Mouse (Mus musculus): ENCODE data around the gene Usp37. TPM values are rescaled to one million over a fixed set of nuclear protein-coding genes. Genes with fewer than 3 reads are reported as not detected.
A peak's percentile ranks its signal among the peaks of the same experiment; 100 is the strongest.

Gene Usp37
- polyA plus RNA-seq (2014; fragmentation: Nextera tagmentation; extraction: Ambion mirVana), result 28.8 and 32.3 TPM in 2 replicates

GRCm38 (mm10) chr1:74544184-74544583 is at the start of gene Usp37:
Gene Usp37 (minus strand): TSS chr1:74544284.
- ATAC-seq (replicated peaks; ENCODE audit: low FRiP score) (no peak), DNase-seq (ENCODE audit: low spot score) (no peak)
- Histone ChIP-seq H3K4me1 (replicated peaks; ENCODE audit: control insufficient read depth, insufficient read depth, low read length) (no peaks in the 10 kb centered on the region), H3K27ac (ENCODE audit: low read depth, low read length) (no peak within 1 kb of the TSS), H3K4me3 (ENCODE audit: low read depth, low read length) (no peak within 1 kb of the TSS), H3K9ac (ENCODE audit: low read depth, low read length) (no peak within 1 kb of the TSS), H3K9me3 (ENCODE audit: control insufficient read depth, low read length) (no peaks in the 10 kb centered on the region), H3K4me2 (no peak within 1 kb of the TSS), H3K36me3 (ENCODE audit: control insufficient read depth, insufficient read depth, low read length) (no peaks in the 10 kb centered on the region), H3K27me3 (replicated peaks; ENCODE audit: control insufficient read depth, insufficient read depth, low read length) (peaks cover 4% of the 10 kb centered on the region)
- 79% methylated on average over 4 of the region's 4 CpGs for WGBS

DNA sequence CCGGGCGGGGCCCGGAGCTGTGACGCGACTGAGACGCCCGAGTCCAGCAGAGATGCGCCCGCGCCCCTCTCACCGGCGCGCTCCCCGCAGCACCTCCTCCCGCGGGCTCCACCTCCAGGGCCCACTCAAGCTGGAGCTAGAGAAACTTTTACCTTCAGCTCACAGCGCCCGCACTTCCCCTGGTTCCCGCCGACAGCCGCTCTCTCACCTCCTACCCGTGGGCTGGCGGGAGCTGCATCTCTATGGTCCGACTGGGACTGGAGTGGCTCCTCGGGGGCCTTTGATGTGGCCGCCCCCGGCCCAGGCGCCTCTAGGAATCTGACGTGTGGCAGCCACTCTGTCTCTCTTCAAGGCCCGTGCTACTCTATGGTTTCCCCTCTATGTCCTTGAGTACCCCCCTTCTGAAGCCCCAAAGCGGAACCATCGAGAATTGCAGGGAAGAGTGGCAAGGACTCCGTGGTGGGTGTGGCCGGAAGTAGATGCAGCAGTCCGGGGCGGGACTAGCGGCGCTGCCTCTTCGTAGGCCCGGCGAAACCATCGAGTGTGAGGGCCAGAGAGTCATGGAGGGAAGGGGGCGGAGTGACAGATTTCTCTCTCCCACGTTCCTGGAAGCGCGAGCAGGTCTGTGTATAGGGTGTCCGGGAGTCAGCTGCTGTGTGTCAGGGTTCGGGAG is 43.8 kb upstream of the Usp37 start, which contains the start of the genes Zfp142 and Bcs1l:
Gene Zfp142 (minus strand): TSS at position 474 of the 673 bp plus-strand sequence.
Gene Bcs1l (plus strand): TSS at position 517 of the 673 bp plus-strand sequence.
- ATAC-seq (replicated peaks; ENCODE audit: low FRiP score), result peak; percentile 96
- Histone ChIP-seq H3K9ac (ENCODE audit: low read depth, low read length) (peak within 1 kb of the TSS; percentile 84), H3K4me2 (peak within 1 kb of the TSS; percentile 98), H3K27me3 (replicated peaks; ENCODE audit: control insufficient read depth, insufficient read depth, low read length) (no peaks in the 10 kb centered on the region), H3K9me3 (ENCODE audit: control insufficient read depth, low read length) (no peaks in the 10 kb centered on the region), H3K36me3 (ENCODE audit: control insufficient read depth, insufficient read depth, low read length) (peaks cover 22% of the 10 kb centered on the region), H3K4me3 (ENCODE audit: low read depth, low read length) (peak within 1 kb of the TSS; percentile 89), H3K4me1 (replicated peaks; ENCODE audit: control insufficient read depth, insufficient read depth, low read length) (peaks cover 17% of the 10 kb centered on the region), H3K27ac (ENCODE audit: low read depth, low read length) (peak within 1 kb of the TSS; percentile 71)
- DNase-seq (ENCODE audit: low spot score), result peak; percentile 98
- WGBS, result under 1% methylated on average over 48 of the region's 48 CpGs

DNA sequence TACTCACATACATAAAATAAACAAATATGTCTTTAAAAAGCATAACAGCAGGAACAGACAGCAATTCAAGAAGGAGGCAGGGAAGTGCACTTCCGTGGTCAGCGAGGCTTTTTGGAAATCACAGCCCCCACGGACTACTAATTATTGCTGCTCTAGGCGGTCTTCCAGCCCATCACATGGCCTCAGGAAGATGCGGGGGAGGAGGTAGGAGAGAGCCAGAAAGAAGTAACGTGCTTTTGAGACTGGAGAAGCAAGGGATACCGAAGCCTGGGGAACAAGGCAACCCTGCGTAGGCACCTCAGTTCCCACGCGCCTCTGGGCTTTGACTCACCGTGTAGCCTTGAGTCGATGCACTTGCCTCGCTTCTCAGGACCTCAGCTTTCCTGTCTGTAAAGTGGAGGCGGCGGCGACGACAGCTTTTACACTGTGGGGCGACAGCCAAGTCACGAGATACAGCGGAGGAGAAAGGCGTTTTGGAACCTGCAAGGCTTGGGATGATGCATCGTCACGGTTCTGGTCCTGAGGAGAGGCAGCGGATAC is 43.2 kb upstream of the Usp37 start:
- peak overlapping the region; percentile 84 for H3K9ac ChIP-seq (ENCODE audit: low read depth, low read length)
- no peaks in the 10 kb centered on the region for H3K9me3 ChIP-seq (ENCODE audit: control insufficient read depth, low read length)
- no peaks in the 10 kb centered on the region for H3K27me3 ChIP-seq (replicated peaks; ENCODE audit: control insufficient read depth, insufficient read depth, low read length)
- no peak for DNase-seq (ENCODE audit: low spot score)
- WGBS, result under 1% methylated on average over 24 of the region's 24 CpGs
- peak overlapping the region; percentile 71 for H3K27ac ChIP-seq (ENCODE audit: low read depth, low read length)
- H3K36me3 ChIP-seq (ENCODE audit: control insufficient read depth, insufficient read depth, low read length), result peaks cover 24% of the 10 kb centered on the region
- no peak for ATAC-seq (replicated peaks; ENCODE audit: low FRiP score)
- peak overlapping the region; percentile 98 for H3K4me2 ChIP-seq
- peak overlapping the region; percentile 89 for H3K4me3 ChIP-seq (ENCODE audit: low read depth, low read length)
- H3K4me1 ChIP-seq (replicated peaks; ENCODE audit: control insufficient read depth, insufficient read depth, low read length), result peaks cover 17% of the 10 kb centered on the region

DNA sequence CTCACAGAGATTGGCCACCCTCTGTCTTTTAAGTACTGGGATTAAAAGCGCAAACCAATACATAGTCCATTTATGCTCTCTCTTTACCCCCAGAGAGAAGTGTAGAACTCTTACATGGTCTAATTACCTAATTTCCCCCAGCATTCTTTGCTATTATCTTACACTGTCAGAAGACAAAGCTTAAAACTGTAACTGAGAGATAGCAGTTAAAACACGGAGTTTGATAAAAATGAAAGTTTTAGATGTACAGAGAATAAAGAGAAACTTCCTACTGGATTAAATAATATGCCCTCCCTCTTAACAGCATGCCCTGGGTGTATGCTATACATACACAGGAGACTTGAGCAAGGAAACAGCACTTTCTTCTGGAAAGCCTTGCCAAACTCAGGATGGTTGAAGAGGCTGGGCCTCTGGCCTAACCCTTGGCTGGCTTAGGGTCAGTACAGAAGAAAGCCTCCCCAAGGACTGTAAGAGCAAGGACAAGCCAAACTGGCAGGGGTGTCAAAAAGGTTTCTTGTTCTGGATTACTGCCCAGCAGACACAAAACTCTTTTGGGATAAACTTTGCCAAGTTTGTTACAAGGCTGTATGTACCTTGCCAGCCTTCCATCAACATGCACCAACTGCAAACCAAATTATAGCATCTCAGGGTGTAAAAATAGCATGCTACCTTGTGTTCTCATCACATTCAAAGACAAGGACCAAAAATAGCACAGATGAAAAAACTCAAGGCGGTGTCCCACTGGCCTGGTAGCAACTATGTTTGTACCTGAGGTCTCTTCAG is 40.7 kb upstream of the Usp37 start:
- Histone ChIP-seq H3K36me3 (ENCODE audit: control insufficient read depth, insufficient read depth, low read length) (peaks cover 14% of the 10 kb centered on the region; the same call in 1 of the 2 replicates), H3K9me3 (ENCODE audit: control insufficient read depth, low read length) (no peaks in the 10 kb centered on the region), H3K4me3 (ENCODE audit: low read depth, low read length) (no peak overlapping the region), H3K27me3 (replicated peaks; ENCODE audit: control insufficient read depth, insufficient read depth, low read length) (no peaks in the 10 kb centered on the region), H3K4me2 (no peak overlapping the region), H3K9ac (ENCODE audit: low read depth, low read length) (no peak overlapping the region), H3K4me1 (replicated peaks; ENCODE audit: control insufficient read depth, insufficient read depth, low read length) (peaks cover 17% of the 10 kb centered on the region), H3K27ac (ENCODE audit: low read depth, low read length) (no peak overlapping the region)
- WGBS, result 84% methylated on average over 3 of the region's 3 CpGs
- DNase-seq (ENCODE audit: low spot score) (no peak), ATAC-seq (replicated peaks; ENCODE audit: low FRiP score) (no peak)

DNA sequence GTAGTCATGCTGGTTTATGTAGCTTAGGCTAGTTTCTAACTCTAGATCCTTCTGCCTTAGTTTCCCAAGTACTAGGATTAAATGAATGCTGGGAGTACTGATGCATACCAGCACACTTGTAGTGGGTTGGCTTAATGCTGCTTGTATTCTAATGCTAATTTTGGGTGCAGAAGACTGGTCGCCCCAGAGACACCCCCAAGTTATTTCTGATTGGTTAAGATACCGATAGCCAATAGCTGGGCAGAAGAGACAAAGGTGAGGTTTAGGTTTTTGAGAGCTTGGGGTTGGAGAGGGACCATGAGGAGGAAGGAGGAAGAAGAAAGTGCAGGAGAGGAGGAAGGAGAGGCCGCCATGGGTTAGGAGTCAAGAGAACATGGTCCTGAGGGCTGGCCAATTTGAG is 38.5 kb upstream of the Usp37 start:
- DNase-seq (ENCODE audit: low spot score) (no peak), ATAC-seq (replicated peaks; ENCODE audit: low FRiP score) (no peak)
- Histone ChIP-seq H3K4me2 (no peak overlapping the region), H3K9ac (ENCODE audit: low read depth, low read length) (no peak overlapping the region), H3K27ac (ENCODE audit: low read depth, low read length) (no peak overlapping the region), H3K27me3 (replicated peaks; ENCODE audit: control insufficient read depth, insufficient read depth, low read length) (no peaks in the 10 kb centered on the region), H3K9me3 (ENCODE audit: control insufficient read depth, low read length) (no peaks in the 10 kb centered on the region), H3K36me3 (ENCODE audit: control insufficient read depth, insufficient read depth, low read length) (peaks cover 19% of the 10 kb centered on the region; the same call in 1 of the 2 replicates), H3K4me1 (replicated peaks; ENCODE audit: control insufficient read depth, insufficient read depth, low read length) (peaks cover 13% of the 10 kb centered on the region), H3K4me3 (ENCODE audit: low read depth, low read length) (no peak overlapping the region)
- WGBS, result 87% methylated on average over 3 of the region's 3 CpGs

DNA sequence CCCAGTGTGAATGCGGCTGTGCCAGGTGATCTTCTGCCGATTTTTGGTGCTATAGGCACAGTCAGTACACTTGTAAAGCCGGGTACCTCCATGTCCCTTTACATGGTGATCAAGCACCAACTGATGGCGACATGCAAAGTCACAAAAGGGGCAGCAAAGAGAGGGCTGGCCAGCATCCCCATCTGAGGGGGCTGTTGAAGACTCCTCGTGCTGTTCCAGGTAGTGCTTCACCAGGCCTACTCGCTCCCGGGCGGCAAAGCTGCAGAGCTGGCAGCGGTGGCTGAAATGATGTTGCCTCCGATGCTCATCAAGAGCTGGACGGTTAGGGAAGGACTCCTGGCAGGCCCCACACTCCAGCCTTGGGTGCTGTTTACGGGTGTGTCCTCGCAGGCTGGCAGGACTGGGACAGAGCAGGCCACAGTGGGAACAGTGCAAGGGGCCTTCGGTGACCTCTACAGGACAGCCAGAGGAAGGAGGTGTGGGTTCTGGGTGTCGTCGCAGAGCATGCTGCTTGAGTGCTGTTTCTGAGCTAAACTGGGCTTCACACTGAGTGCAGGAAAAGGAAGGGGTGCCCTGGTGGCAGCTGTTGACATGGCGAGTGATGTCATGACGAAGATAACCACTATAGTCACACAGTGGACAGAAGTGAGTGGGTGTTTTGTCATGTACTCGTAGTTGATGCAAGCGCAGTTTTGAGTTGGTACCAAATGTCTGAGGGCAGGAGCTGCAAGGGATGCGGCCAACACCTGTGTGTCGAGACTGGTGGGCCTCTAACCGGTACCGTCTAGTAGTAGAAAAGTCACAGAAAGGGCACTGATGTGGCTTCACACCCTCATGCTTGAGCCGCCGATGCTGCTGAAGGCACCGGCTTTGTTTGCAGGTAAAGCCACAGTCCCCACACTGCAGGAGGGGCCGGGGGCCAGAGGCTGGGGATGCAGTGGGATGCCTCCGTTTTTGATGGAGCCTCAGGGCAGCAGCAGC is 25.9 kb upstream of the Usp37 start:
- H3K4me2 ChIP-seq, result no peak overlapping the region
- H3K27me3 ChIP-seq (replicated peaks; ENCODE audit: control insufficient read depth, insufficient read depth, low read length), result no peaks in the 10 kb centered on the region
- no peaks in the 10 kb centered on the region for H3K4me1 ChIP-seq (replicated peaks; ENCODE audit: control insufficient read depth, insufficient read depth, low read length)
- no peak overlapping the region for H3K27ac ChIP-seq (ENCODE audit: low read depth, low read length)
- no peak for DNase-seq (ENCODE audit: low spot score)
- H3K36me3 ChIP-seq (ENCODE audit: control insufficient read depth, insufficient read depth, low read length), result peaks cover 50% of the 10 kb centered on the region
- H3K9ac ChIP-seq (ENCODE audit: low read depth, low read length), result no peak overlapping the region
- 92% methylated on average over 29 of the region's 29 CpGs for WGBS
- ATAC-seq (replicated peaks; ENCODE audit: low FRiP score), result no peak
- no peaks in the 10 kb centered on the region for H3K9me3 ChIP-seq (ENCODE audit: control insufficient read depth, low read length)
- H3K4me3 ChIP-seq (ENCODE audit: low read depth, low read length), result no peak overlapping the region

DNA sequence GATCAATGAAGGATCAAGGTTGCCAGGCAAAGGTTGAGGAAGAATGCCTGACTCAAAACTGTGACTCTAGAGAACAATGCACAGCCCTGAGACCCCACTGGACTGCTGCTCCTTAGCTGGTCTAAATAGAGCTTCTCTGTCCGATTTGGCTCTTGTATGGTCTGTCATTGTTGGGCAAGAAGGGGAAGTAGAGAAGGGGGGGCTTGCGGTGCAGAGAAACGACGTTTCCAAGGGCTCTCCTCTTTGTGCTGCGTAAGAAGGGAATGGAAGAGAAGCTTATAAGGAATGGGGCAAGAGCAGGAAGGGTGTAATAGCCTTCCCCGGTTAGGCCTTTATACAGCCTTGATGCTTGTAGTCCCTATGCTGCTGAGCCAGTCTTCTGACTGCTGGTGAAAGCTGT is 21.8 kb upstream of the Usp37 start:
- no peak for DNase-seq (ENCODE audit: low spot score)
- no peaks in the 10 kb centered on the region for H3K9me3 ChIP-seq (ENCODE audit: control insufficient read depth, low read length)
- H3K9ac ChIP-seq (ENCODE audit: low read depth, low read length), result no peak overlapping the region
- H3K4me2 ChIP-seq, result no peak overlapping the region
- peaks cover 34% of the 10 kb centered on the region for H3K36me3 ChIP-seq (ENCODE audit: control insufficient read depth, insufficient read depth, low read length)
- H3K4me1 ChIP-seq (replicated peaks; ENCODE audit: control insufficient read depth, insufficient read depth, low read length), result no peaks in the 10 kb centered on the region
- H3K4me3 ChIP-seq (ENCODE audit: low read depth, low read length), result no peak overlapping the region
- no peaks in the 10 kb centered on the region for H3K27me3 ChIP-seq (replicated peaks; ENCODE audit: control insufficient read depth, insufficient read depth, low read length)
- no peak overlapping the region for H3K27ac ChIP-seq (ENCODE audit: low read depth, low read length)
- 83% methylated on average over 6 of the region's 6 CpGs for WGBS
- no peak for ATAC-seq (replicated peaks; ENCODE audit: low FRiP score)

DNA sequence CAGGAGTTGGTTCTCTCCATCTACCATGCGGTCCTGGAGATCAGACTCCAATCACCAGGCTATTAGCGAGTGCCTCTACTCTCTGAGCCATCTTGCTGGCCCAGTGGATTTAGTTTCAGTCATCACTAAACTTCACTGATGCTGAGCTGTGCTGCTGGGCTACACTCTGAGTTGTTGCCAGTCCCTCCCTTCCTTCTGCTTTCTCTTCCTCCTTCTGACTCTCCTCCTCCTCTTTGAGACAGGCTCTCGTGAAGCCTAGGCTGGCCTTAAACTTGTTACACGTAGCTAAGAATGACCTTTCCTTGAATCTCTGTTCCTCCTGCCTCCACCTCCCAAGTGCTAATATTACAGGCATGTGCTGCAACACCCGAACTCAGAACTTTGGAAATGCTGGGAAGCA is 15.0 kb upstream of the Usp37 start:
- Histone ChIP-seq H3K4me1 (replicated peaks; ENCODE audit: control insufficient read depth, insufficient read depth, low read length) (no peaks in the 10 kb centered on the region), H3K9me3 (ENCODE audit: control insufficient read depth, low read length) (no peaks in the 10 kb centered on the region), H3K27ac (ENCODE audit: low read depth, low read length) (no peak overlapping the region), H3K9ac (ENCODE audit: low read depth, low read length) (no peak overlapping the region), H3K4me3 (ENCODE audit: low read depth, low read length) (no peak overlapping the region), H3K36me3 (ENCODE audit: control insufficient read depth, insufficient read depth, low read length) (no peaks in the 10 kb centered on the region; the same call in 1 of the 2 replicates), H3K4me2 (no peak overlapping the region), H3K27me3 (replicated peaks; ENCODE audit: control insufficient read depth, insufficient read depth, low read length) (no peaks in the 10 kb centered on the region)
- DNase-seq (ENCODE audit: low spot score) (no peak), ATAC-seq (replicated peaks; ENCODE audit: low FRiP score) (no peak)
- WGBS, result 65% methylated on average over 5 of the region's 5 CpGs
